Mouse (Mus musculus) cortical plate, adult 2 months (tissue): ENCODE data around the gene Ccna1.

Experiments used
- CTCF ChIP-seq: fragments of 200-500 bp; IDR thresholded peaks from 2 replicates; pipeline ENCODE4 v1.5.1; 2011; ENCODE audit warnings: mild to moderate bottlenecking, control low read depth, low read length; ENCODE audit not compliant: insufficient read depth; ENCODE audit errors: extremely low read depth
- POLR2A ChIP-seq: fragments of 200-500 bp; IDR thresholded peaks from 2 replicates; pipeline ENCODE4 v1.6.1; 2011; ENCODE audit warnings: mild to moderate bottlenecking, low read length, control low read depth; ENCODE audit not compliant: insufficient read depth; ENCODE audit errors: extremely low read depth

- TF ChIP-seq CTCF (no peak), POLR2A (no peak)
These were observed 433 bp upstream of the Ccna1 start for GRCm38 (mm10) chr3:55055747-55056120.
